ENCODE assay signal across 9 mouse cellular contexts in the genomic region with DNA sequence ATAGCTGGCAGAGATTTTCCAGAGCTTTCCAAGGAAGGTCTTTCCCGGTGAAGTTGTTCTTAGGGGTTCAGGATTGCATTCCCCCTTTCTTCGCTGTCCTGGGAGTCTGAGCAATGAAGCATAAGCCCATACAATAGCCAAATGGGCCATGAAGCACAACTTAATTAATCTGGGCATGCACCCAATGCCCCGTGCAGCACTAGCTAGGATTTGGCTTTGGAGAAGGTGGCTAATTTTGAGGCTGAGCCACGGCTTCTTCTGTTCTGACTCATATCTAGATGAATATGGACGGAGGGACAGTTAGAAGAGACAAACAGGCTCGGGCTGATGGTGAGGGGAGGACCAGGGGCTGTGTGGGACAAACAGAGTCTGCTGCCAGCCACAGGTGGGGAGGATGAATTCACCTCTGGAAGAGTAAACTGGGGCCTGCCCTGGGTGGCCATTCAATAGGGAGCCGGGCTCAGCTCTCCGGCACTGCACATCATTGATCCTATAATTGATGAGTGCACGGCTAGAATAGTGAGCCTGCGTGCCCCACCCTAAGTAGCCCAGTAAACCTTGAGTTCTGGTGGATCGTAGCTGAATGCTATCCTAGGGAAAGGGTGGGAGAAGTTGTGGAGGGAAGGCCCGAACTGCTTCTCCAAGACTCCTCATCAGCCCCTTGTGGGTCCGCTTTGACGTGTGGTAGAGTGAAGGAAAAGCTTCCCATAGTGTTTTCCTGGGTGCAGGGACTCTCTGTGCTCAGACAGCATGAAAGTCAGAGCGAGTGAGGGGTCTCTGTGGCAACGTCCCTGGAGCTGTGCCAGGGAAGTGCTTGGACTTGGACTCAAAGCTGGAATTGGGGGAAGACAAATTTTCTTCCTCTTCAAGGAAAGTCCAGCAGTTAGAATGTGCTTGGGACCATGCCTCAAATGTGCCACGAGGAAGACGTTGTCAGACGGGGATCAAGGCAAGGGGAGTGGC.
A peak's percentile ranks its signal among the peaks of the same experiment; 100 is the strongest.
DNase-seq lines count a peak whose midpoint lies in the region; ATAC-seq lines count a peak whose summit lies in the region.
"Had no signal": no experiment of that assay in that cellular context is flagged by ENCODE, and none has a peak within 500 bp of the region (broad histone marks: within the 10 kb centered on the region; RNA-seq: fewer than 3 reads in every experiment).

No protein-coding gene starts in this region.

- H3K4me3 ChIP-seq in kidney, embryonic 14.5 days (ENCODE audit: low read length) = no peak overlapping the region
- no peak overlapping the region for H3K4me3 ChIP-seq in forebrain, embryonic 12.5 days (replicated peaks)
- H3K4me3 ChIP-seq in midbrain, embryonic 12.5 days = no peak overlapping the region

- H3K9ac ChIP-seq in kidney, embryonic 14.5 days (ENCODE audit: low read depth, low read length) = no peak overlapping the region
- no peak overlapping the region for H3K9ac ChIP-seq in forebrain, embryonic 12.5 days
- H3K9ac ChIP-seq in midbrain, embryonic 12.5 days (replicated peaks) = no peak overlapping the region
- H3K9ac ChIP-seq: liver, embryonic 14.5 days had no signal

- no peak for DNase-seq in kidney, adult 11 months
- peak; percentile 26 to 28 for DNase-seq in cerebellum, postnatal 36 days
- no peak for DNase-seq in thymus, postnatal 4 days
- DNase-seq in spleen, postnatal 36 days (ENCODE audit: low spot score in 2 of 2) = no peak

- no peak overlapping the region for H3K4me2 ChIP-seq in kidney, embryonic 14.5 days (replicated peaks; ENCODE audit: low read depth, low read length)
- H3K4me2 ChIP-seq in forebrain, embryonic 12.5 days = peak overlapping the region; percentile 33
- no peak overlapping the region for H3K4me2 ChIP-seq in midbrain, embryonic 12.5 days (replicated peaks)

- H3K36me3 ChIP-seq in kidney, embryonic 14.5 days (ENCODE audit: control insufficient read depth, insufficient read depth, low read length) = no peaks in the 10 kb centered on the region
- 0 out of 2 replicates have a peak, but pooled peaks cover 7% of the 10 kb centered on the region for H3K36me3 ChIP-seq in forebrain, embryonic 12.5 days (replicated peaks)
- H3K36me3 ChIP-seq in midbrain, embryonic 12.5 days = no peaks in the 10 kb centered on the region

- no peaks in the 10 kb centered on the region for H3K9me3 ChIP-seq in kidney, embryonic 14.5 days (ENCODE audit: control insufficient read depth, low read length)
- H3K9me3 ChIP-seq in forebrain, embryonic 12.5 days = no peaks in the 10 kb centered on the region
- no peaks in the 10 kb centered on the region for H3K9me3 ChIP-seq in midbrain, embryonic 12.5 days

- no peaks in the 10 kb centered on the region for H3K27me3 ChIP-seq in kidney, embryonic 14.5 days (ENCODE audit: control insufficient read depth, insufficient read depth, low read length)
- H3K27me3 ChIP-seq in forebrain, embryonic 12.5 days = no peaks in the 10 kb centered on the region
- H3K27me3 ChIP-seq in midbrain, embryonic 12.5 days = peaks cover 20% of the 10 kb centered on the region; the same call in 1 of the 2 replicates

- peak; percentile 47; the same call in 1 of the 2 replicates for ATAC-seq in kidney, embryonic 14.5 days (ENCODE audit: low FRiP score, low TSS enrichment)
- peak; percentile 66; the same call in 1 of the 2 replicates for ATAC-seq in forebrain, embryonic 12.5 days (ENCODE audit: low FRiP score)
- ATAC-seq in midbrain, embryonic 12.5 days (ENCODE audit: low FRiP score, low read depth) = 0 out of 2 replicates have a peak, but pooled peaks have one; percentile 6
- ATAC-seq in megakaryocyte-erythroid progenitor cell, adult 5-6 weeks (replicated peaks; ENCODE audit: low FRiP score, low TSS enrichment, poor library complexity, severe bottlenecking) = no peak

- H3K4me1 ChIP-seq in kidney, embryonic 14.5 days (ENCODE audit: control insufficient read depth, insufficient read depth, low read length) = peaks cover 12% of the 10 kb centered on the region
- H3K4me1 ChIP-seq in forebrain, embryonic 12.5 days = peaks cover 49% of the 10 kb centered on the region
- peaks cover 36% of the 10 kb centered on the region for H3K4me1 ChIP-seq in midbrain, embryonic 12.5 days

- WGBS in kidney, embryonic 14.5 days = 43% methylated on average over 19 of the region's 19 CpGs
- WGBS in forebrain, embryonic 12.5 days = 22% methylated on average over 19 of the region's 19 CpGs
- WGBS in midbrain, embryonic 12.5 days = 30% methylated on average over 19 of the region's 19 CpGs

- 0 out of 2 replicates have a peak overlapping the region, but pooled peaks have one; percentile 5 for H3K27ac ChIP-seq in kidney, embryonic 14.5 days (ENCODE audit: low read depth, low read length)
- peak overlapping the region; percentile 81 for H3K27ac ChIP-seq in forebrain, embryonic 12.5 days
- 0 out of 2 replicates have a peak overlapping the region, but pooled peaks have one; percentile 15 for H3K27ac ChIP-seq in midbrain, embryonic 12.5 days (replicated peaks)
- H3K27ac ChIP-seq: liver, embryonic 14.5 days had no signal

Comparison
In these comparisons a context has a peak if more than half of its experiments do, and no peak if none do; other contexts are left out.
1. H3K27ac ChIP-seq: peak in every context shown above with its lines; median percentile 81 in forebrain, embryonic 12.5 days; 15 in midbrain, embryonic 12.5 days; 5 in kidney, embryonic 14.5 days.
2. DNase-seq: peak in cerebellum, postnatal 36 days (2 of 2); none in kidney, adult 11 months (single experiment), thymus, postnatal 4 days (single experiment) and spleen, postnatal 36 days (0 of 2).